Mouse (Mus musculus): ENCODE results near the gene Igf2r.
"Not testable (repeated sequence)": the region's sequence is repeated elsewhere in the genome, so short reads cannot be mapped to it uniquely, and the experiment has no call there.

DNA sequence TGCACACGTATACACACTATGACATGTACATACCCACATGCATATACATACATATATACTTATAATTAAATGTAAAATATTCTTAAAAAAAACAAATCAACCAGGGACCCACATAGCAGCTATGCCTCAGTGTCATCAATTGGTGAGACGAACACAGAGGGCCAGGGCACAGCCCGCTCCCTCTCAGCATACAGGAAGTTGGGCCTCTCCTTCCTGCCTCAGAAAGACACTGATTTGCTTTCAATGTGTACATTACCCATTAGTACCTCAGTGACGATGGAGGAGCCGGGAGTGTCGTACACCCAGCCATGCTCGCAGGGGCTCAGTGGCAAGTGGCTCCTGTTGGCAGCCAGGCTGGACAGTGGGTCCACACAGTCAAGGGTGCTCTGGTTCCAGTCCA is 94.5 kb downstream of the Igf2r start:
- not testable (repeated sequence) for TF ChIP-seq CTCF, EP300 (IDR thresholded peaks at IDR 0.05; ENCODE audit: low read depth)
